Mouse (Mus musculus) G1E (cell line): ENCODE data around the gene Lbhd1. TPM values are rescaled to one million over a fixed set of nuclear protein-coding genes. Genes with fewer than 3 reads are reported as not detected.

Source experiments
- ATAC-seq: 2 replicates; pipeline ENCODE4 v1.8.0; 2016; ENCODE audit warnings: mild to moderate bottlenecking; ENCODE audit not compliant: insufficient number of reproducible peaks, poor library complexity, low FRiP score, severe bottlenecking; ENCODE audit errors: extremely low read depth
- DNase-seq: peaks from one replicate; pipeline ENCODE4 v3.0.0; 2012; ENCODE audit warnings: low spot score
- H3K27me3 ChIP-seq: 2 replicates; pipeline ENCODE4 v1.6.1; 2012; ENCODE audit warnings: mild to moderate bottlenecking, low read length, inconsistent platforms; ENCODE audit not compliant: insufficient read depth
- H3K36me3 ChIP-seq: replicated peaks from 2 replicates; pipeline ENCODE3; 2012; ENCODE audit warnings: mild to moderate bottlenecking, inconsistent platforms
- H3K4me1 ChIP-seq: 2 replicates; pipeline ENCODE4 v1.6.1; 2012; ENCODE audit warnings: low read depth, low read length, inconsistent platforms, mixed read lengths; ENCODE audit not compliant: insufficient read depth
- H3K4me3 ChIP-seq: 2 replicates; pipeline ENCODE4 v1.5.1; 2012; ENCODE audit warnings: low read depth, mild to moderate bottlenecking, inconsistent platforms, low read length, moderate library complexity, mixed read lengths
- H3K9me3 ChIP-seq: replicated peaks from 2 replicates; pipeline ENCODE4 v1.6.1; 2012; ENCODE audit warnings: inconsistent platforms
- CTCF ChIP-seq: IDR thresholded peaks from 2 replicates; pipeline ENCODE4 v1.5.1; 2012; ENCODE audit warnings: low read depth, low read length, inconsistent platforms, mixed read lengths
- GATA1 ChIP-seq: IDR thresholded peaks from 2 replicates; pipeline ENCODE4 v1.6.1; 2012; ENCODE audit warnings: borderline replicate concordance, low read length, inconsistent platforms, mixed read lengths
- GATA2 ChIP-seq: IDR thresholded peaks from 2 replicates; pipeline ENCODE4 v1.6.1; 2012; ENCODE audit warnings: low read depth, low read length, inconsistent platforms, borderline replicate concordance
- POLR2AphosphoS5 ChIP-seq: IDR thresholded peaks from 2 replicates; pipeline ENCODE4 v1.6.1; 2012; ENCODE audit warnings: low read depth, low read length, inconsistent platforms; ENCODE audit not compliant: insufficient replicate concordance
- TAL1 ChIP-seq: conservative IDR thresholded peaks from 2 replicates; pipeline ENCODE4 v1.6.1; 2012; ENCODE audit warnings: low read depth, low read length, inconsistent platforms, mixed read lengths
- polyA plus RNA-seq: library from polyadenylated mRNA; stranded (reverse); fragments of >175 nt; gene quantifications from 2 replicates; pipeline ENCODE4 v1.2.3, GENCODE M21; 2012
- total RNA-seq, 2 experiments: library from RNA; stranded (forward) in 1 of 2; stranded (reverse) in 1 of 2; fragments of 200-1000 nt in 1 of 2; fragments of >200 nt in 1 of 2; fragmentation: Nextera tagmentation in 1 of 2; gene quantifications; 2 replicates each; pipeline ENCODE4 v1.2.3; 2014 to 2017

Lbhd1 gene
- total and polyA plus RNA-seq, 3 experiments, result 0.67 to 18.1 (median 11.4) TPM

- Histone ChIP-seq H3K27me3 (no peaks in the 10 kb centered on the region), H3K9me3 (no peaks in the 10 kb centered on the region), H3K4me3 (no peak overlapping the region), H3K4me1 (peaks cover 3% of the 10 kb centered on the region; the same call in 1 of the 2 replicates), H3K36me3 (peaks cover 94% of the 10 kb centered on the region)
- TF ChIP-seq GATA2 (no peak), TAL1 (no peak), POLR2AphosphoS5 (no peak), GATA1 (no peak), CTCF (no peak)
- ATAC-seq (no peak), DNase-seq (no peak)
These were observed 42.5 kb upstream of the Lbhd1 start for GRCm38 (mm10) chr19:8841012-8841411.

GRCm38 (mm10) chr19:8842961-8843360 is 40.6 kb upstream of the Lbhd1 start:
- TF ChIP-seq TAL1 (no peak), CTCF (no peak), GATA2 (no peak)
- Histone ChIP-seq H3K9me3 (no peaks in the 10 kb centered on the region), H3K4me1 (peaks cover 7% of the 10 kb centered on the region; the same call in 1 of the 2 replicates), H3K27me3 (no peaks in the 10 kb centered on the region), H3K36me3 (peaks cover 94% of the 10 kb centered on the region), H3K4me3 (no peak overlapping the region)
- no peak for ATAC-seq
- no peak for DNase-seq

DNA sequence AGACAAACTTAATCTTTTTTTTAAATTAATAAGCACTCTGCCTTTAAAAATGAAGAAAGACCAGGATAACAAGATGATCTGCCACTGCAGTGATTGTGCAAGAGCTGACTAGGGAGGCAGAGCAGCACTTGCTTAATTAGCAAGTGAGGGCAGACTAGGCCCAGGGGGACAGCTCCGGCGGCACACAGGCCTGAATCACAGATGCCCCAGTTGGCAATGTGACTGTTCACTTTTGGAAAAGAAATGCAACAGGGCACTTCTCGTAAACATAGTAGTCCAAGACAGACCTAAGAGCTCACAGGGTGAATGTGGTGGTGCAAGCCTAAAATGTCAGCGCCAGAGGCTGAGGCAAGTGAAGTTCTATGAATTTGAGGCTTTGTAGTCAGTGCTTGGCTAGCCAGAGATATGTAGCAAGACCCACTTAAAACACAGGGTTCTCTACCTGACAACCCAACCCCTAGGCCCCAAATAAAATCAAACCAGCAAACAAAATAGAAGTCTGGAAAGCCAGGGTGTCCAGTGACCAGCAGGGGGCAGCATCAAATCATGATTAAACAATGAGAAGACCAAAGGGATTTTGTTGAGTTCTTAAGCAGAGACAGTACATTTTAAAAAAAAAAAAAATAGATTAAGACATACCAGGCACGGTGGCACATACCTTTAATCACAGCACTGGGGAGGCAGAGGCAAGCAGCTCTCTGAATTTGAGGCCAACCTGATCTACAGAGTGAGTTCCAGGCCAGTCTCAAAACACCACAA is 39.0 kb upstream of the Lbhd1 start:
- Histone ChIP-seq H3K9me3 (no peaks in the 10 kb centered on the region), H3K4me1 (peaks cover 4% of the 10 kb centered on the region; the same call in 1 of the 2 replicates), H3K36me3 (peaks cover 94% of the 10 kb centered on the region), H3K4me3 (no peak overlapping the region), H3K27me3 (no peaks in the 10 kb centered on the region)
- ATAC-seq (no peak), DNase-seq (peak; percentile 53)
- TF ChIP-seq GATA1 (no peak), CTCF (peak; percentile 52)

GRCm38 (mm10) chr19:8848356-8848755 is 35.2 kb upstream of the Lbhd1 start:
- Histone ChIP-seq H3K9me3 (no peaks in the 10 kb centered on the region), H3K36me3 (peaks cover 59% of the 10 kb centered on the region), H3K4me3 (no peak overlapping the region), H3K27me3 (peaks cover 10% of the 10 kb centered on the region), H3K4me1 (peaks cover 7% of the 10 kb centered on the region; the same call in 1 of the 2 replicates)
- ATAC-seq (no peak), DNase-seq (no peak)
- no peak for TF ChIP-seq POLR2AphosphoS5
- TF ChIP-seq CTCF, result no peak
- TF ChIP-seq TAL1, result no peak
- TF ChIP-seq GATA1, result no peak
- TF ChIP-seq GATA2, result no peak

DNA sequence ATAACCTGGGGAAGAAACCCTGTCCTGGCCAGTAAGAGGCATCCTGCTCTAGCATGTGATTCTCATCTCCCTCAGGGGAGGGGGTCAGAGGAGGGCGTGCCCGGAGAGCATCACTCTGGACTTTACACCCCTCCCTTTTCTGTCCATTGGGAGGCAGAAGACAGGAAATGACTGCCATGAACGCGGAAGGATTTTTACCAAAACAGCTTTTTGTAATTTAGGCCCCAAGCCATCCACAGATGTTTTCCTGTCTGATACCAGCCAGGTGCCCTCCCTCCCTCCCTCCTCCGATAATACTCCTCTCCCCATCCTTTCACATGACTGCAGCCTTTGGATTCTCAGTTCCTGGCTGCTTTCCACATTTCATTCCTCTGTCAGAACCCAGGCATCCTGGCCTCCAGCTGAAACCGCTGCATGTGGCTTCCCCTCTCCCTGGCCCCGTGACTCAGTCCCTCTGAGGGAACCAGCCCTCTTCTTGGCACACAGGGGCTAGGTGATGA is 33.1 kb upstream of the Lbhd1 start, which contains the start of gene Lrrn4cl:
Gene Lrrn4cl, plus strand, starts transcription at position 367 of the 500 bp plus-strand sequence.
- no peaks in the 10 kb centered on the region for H3K9me3 ChIP-seq

DNA sequence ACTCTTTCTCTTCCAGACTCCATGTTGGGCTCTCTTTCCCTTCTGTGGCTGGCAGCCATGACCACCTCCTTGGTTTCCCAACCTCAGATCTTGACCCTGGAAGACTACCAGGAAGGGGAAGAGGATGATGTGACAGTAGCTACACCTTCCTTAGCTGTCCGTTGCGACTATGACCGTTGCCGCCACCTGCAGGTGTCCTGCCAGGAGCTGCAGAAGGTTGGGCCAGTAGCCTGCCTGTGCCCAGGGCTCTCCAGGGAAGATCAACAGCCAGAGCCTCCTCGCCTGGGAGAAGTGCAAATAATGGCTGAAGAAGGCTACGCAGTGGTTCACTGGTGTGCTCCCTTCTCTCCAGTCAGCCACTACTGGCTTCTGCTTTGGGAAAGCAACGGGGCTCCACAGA is 31.9 kb upstream of the Lbhd1 start:
- no peak for TF ChIP-seq GATA2
- no peak for TF ChIP-seq TAL1
- TF ChIP-seq CTCF, result no peak
- no peak for TF ChIP-seq GATA1
- Histone ChIP-seq H3K4me1 (peaks cover 7% of the 10 kb centered on the region; the same call in 1 of the 2 replicates), H3K9me3 (no peaks in the 10 kb centered on the region), H3K36me3 (peaks cover 28% of the 10 kb centered on the region), H3K4me3 (no peak overlapping the region), H3K27me3 (peaks cover 12% of the 10 kb centered on the region)
- no peak for DNase-seq
- no peak for ATAC-seq

More for the DNA sequence above, 33.1 kb upstream of the Lbhd1 start, which contains the start of gene Lrrn4cl:
- TF ChIP-seq GATA1, result no peak
- TF ChIP-seq CTCF, result no peak
- no peak for TF ChIP-seq TAL1
- no peak for TF ChIP-seq POLR2AphosphoS5
- TF ChIP-seq GATA2, result no peak
- Histone ChIP-seq H3K36me3 (peaks cover 40% of the 10 kb centered on the region), H3K4me3 (no peak within 1 kb of the TSS), H3K27me3 (peaks cover 12% of the 10 kb centered on the region), H3K4me1 (peaks cover 7% of the 10 kb centered on the region; the same call in 1 of the 2 replicates)
- no peak for ATAC-seq
- no peak for DNase-seq
